Mouse (Mus musculus) lung, postnatal 0 days (tissue): ENCODE results near the gene Slc45a1. TPM values are rescaled to one million over a fixed set of nuclear protein-coding genes. Genes with fewer than 3 reads are reported as not detected.

Experiments
- ATAC-seq: fragments of 200-750 bp; cut with Nextera tagmentation; 2 replicates; pipeline ENCODE4 v1.8.0; 2017; ENCODE audit warnings: moderate library complexity
- DNase-seq: peaks from one replicate; pipeline ENCODE4 v3.0.0-alpha.2; 2016; ENCODE audit warnings: low spot score
- H3K27ac ChIP-seq: fragments of 300-500 bp; sonication (generic); 2 replicates; pipeline ENCODE4 v1.5.1; 2014; ENCODE audit warnings: antibody characterized with exemption, mild to moderate bottlenecking, low read length, mixed read lengths
- H3K27me3 ChIP-seq: fragments of 300-500 bp; sonication (generic); replicated peaks from 2 replicates; pipeline ENCODE4 v1.6.1; 2014; ENCODE audit warnings: low read length, mixed read lengths; ENCODE audit not compliant: insufficient read depth
- H3K36me3 ChIP-seq: fragments of 300-500 bp; sonication (generic); 2 replicates; pipeline ENCODE4 v1.6.1; 2014; ENCODE audit warnings: low read length, mixed read lengths; ENCODE audit not compliant: insufficient read depth
- H3K4me1 ChIP-seq: fragments of 300-500 bp; sonication (generic); 2 replicates; pipeline ENCODE4 v1.6.1; 2014; ENCODE audit warnings: antibody characterized with exemption, low read depth, low read length, mixed read lengths; ENCODE audit not compliant: insufficient read depth
- H3K4me2 ChIP-seq: fragments of 300-500 bp; sonication (generic); replicated peaks from 2 replicates; pipeline ENCODE4 v1.6.1; 2014; ENCODE audit warnings: low read depth, mild to moderate bottlenecking, low read length, moderate library complexity, mixed read lengths
- H3K4me3 ChIP-seq: fragments of 300-500 bp; sonication (generic); 2 replicates; pipeline ENCODE4 v1.5.1; 2014; ENCODE audit warnings: low read depth, low read length
- H3K9ac ChIP-seq: fragments of 300-500 bp; sonication (generic); replicated peaks from 2 replicates; pipeline ENCODE4 v1.6.1; 2014; ENCODE audit warnings: low read depth, mild to moderate bottlenecking
- H3K9me3 ChIP-seq: fragments of 300-500 bp; sonication (generic); 2 replicates; pipeline ENCODE4 v1.6.1; 2016; ENCODE audit warnings: low read length, mixed read lengths
- CTCF ChIP-seq: IDR thresholded peaks from 2 replicates; pipeline ENCODE4 v1.5.1; 2016; ENCODE audit warnings: antibody characterized with exemption, mild to moderate bottlenecking
- EP300 ChIP-seq: IDR thresholded peaks from 2 replicates; pipeline ENCODE4 v1.6.1; 2016; ENCODE audit warnings: antibody characterized with exemption, mild to moderate bottlenecking, control low read depth
- WGBS: fragments of 180-500 bp; shearing (Covaris S2); extraction: QIAGEN DNeasy Blood & Tissue Kit; methylation state at CpG from one replicate; pipeline ENCODE4 v1.1.7; 2014; 5-methylcytosine and 5-hydroxymethylcytosine counted together
- polyA plus RNA-seq: library from polyadenylated mRNA; unstranded; fragments of >200 nt; fragmentation: Nextera tagmentation; extraction: Ambion mirVana; gene quantifications from 2 replicates; pipeline ENCODE4 v1.2.1, GENCODE M21; 2015

Gene Slc45a1
- polyA plus RNA-seq, 1 experiment from 2014 or later: 0.04 TPM

- Histone ChIP-seq H3K4me1 (peaks cover 32% of the 10 kb centered on the region; the same call in 1 of the 2 replicates), H3K36me3 (no peaks in the 10 kb centered on the region), H3K27ac (no peak overlapping the region), H3K9me3 (no peaks in the 10 kb centered on the region), H3K4me2 (no peak overlapping the region), H3K9ac (no peak overlapping the region), H3K4me3 (no peak overlapping the region), H3K27me3 (no peaks in the 10 kb centered on the region)
- 52% methylated on average over 2 of the region's 2 CpGs for WGBS
- TF ChIP-seq EP300: no peak
- TF ChIP-seq CTCF: no peak
- no peak for ATAC-seq
- DNase-seq: no peak
Observed at GRCm38 (mm10) chr4:150588300-150588621, 63.7 kb downstream of the Slc45a1 start.

GRCm38 (mm10) chr4:150587597-150588299 lies 64.2 kb downstream of the Slc45a1 start:
- Histone ChIP-seq H3K4me3 (no peak overlapping the region), H3K36me3 (no peaks in the 10 kb centered on the region), H3K4me2 (no peak overlapping the region; the same call in 1 of the 2 replicates), H3K9me3 (no peaks in the 10 kb centered on the region), H3K9ac (no peak overlapping the region), H3K4me1 (peaks cover 34% of the 10 kb centered on the region; the same call in 1 of the 2 replicates), H3K27ac (peak overlapping the region; percentile 27; the same call in 1 of the 2 replicates), H3K27me3 (no peaks in the 10 kb centered on the region)
- 43% methylated on average over 8 of the region's 8 CpGs for WGBS
- ATAC-seq (no peak), DNase-seq (no peak)
- TF ChIP-seq EP300: no peak
- no peak for TF ChIP-seq CTCF

GRCm38 (mm10) chr4:150586275-150586674 lies 65.7 kb downstream of the Slc45a1 start:
- WGBS: 82% methylated on average over 5 of the region's 5 CpGs
- ATAC-seq: no peak
- no peak for DNase-seq
- Histone ChIP-seq H3K9me3 (no peaks in the 10 kb centered on the region), H3K4me3 (no peak overlapping the region), H3K27me3 (no peaks in the 10 kb centered on the region), H3K27ac (no peak overlapping the region), H3K9ac (no peak overlapping the region), H3K4me2 (no peak overlapping the region), H3K4me1 (peaks cover 33% of the 10 kb centered on the region; the same call in 1 of the 2 replicates), H3K36me3 (no peaks in the 10 kb centered on the region)
- no peak for TF ChIP-seq EP300
- TF ChIP-seq CTCF: no peak

- H3K27ac ChIP-seq: no peak overlapping the region
- TF ChIP-seq CTCF (no peak), EP300 (no peak)
- DNase-seq (no peak), ATAC-seq (no peak)
- H3K27me3 ChIP-seq: no peaks in the 10 kb centered on the region
- H3K4me2 ChIP-seq: no peak overlapping the region
- H3K36me3 ChIP-seq: no peaks in the 10 kb centered on the region
- H3K4me1 ChIP-seq: peaks cover 33% of the 10 kb centered on the region; the same call in 1 of the 2 replicates
- H3K9ac ChIP-seq: no peak overlapping the region
- H3K9me3 ChIP-seq: no peaks in the 10 kb centered on the region
- no peak overlapping the region for H3K4me3 ChIP-seq
- whole genome bisulfite sequencing: 83% methylated on average over 2 of the region's 2 CpGs
Observed at GRCm38 (mm10) chr4:150585800-150586199, 66.2 kb downstream of the Slc45a1 start.

GRCm38 (mm10) chr4:150583777-150584135 lies 68.2 kb downstream of the Slc45a1 start:
- ATAC-seq: peak; percentile 88
- TF ChIP-seq EP300 (peak; percentile 54; the same call in 1 of the 2 replicates), CTCF (no peak)
- H3K4me1 ChIP-seq: peaks cover 30% of the 10 kb centered on the region; the same call in 1 of the 2 replicates
- H3K4me2 ChIP-seq: peak overlapping the region; percentile 3; the same call in 1 of the 2 replicates
- peak overlapping the region; percentile 88 for H3K27ac ChIP-seq
- H3K9me3 ChIP-seq: no peaks in the 10 kb centered on the region
- no peak overlapping the region for H3K9ac ChIP-seq
- DNase-seq: peak; percentile 92
- H3K36me3 ChIP-seq: no peaks in the 10 kb centered on the region
- WGBS: 20% methylated on average over 3 of the region's 3 CpGs
- no peaks in the 10 kb centered on the region for H3K27me3 ChIP-seq
- H3K4me3 ChIP-seq: no peak overlapping the region

- no peaks in the 10 kb centered on the region for H3K27me3 ChIP-seq
- no peaks in the 10 kb centered on the region for H3K36me3 ChIP-seq
- ATAC-seq: peak; percentile 95
- H3K4me1 ChIP-seq: peaks cover 30% of the 10 kb centered on the region; the same call in 1 of the 2 replicates
- H3K9ac ChIP-seq: no peak overlapping the region
- TF ChIP-seq CTCF: peak; percentile 16; the same call in 1 of the 2 replicates
- peak; percentile 87 for TF ChIP-seq EP300
- peak overlapping the region; percentile 3; the same call in 1 of the 2 replicates for H3K4me2 ChIP-seq
- DNase-seq: peak; percentile 96
- no peaks in the 10 kb centered on the region for H3K9me3 ChIP-seq
- H3K4me3 ChIP-seq: no peak overlapping the region
- 17% methylated on average over 13 of the region's 13 CpGs for WGBS
- H3K27ac ChIP-seq: peak overlapping the region; percentile 88
Observed at GRCm38 (mm10) chr4:150582966-150583776, 68.8 kb downstream of the Slc45a1 start.
